Mouse (Mus musculus) neural tube, embryonic 11.5 days (tissue): ENCODE results near the gene Cemip. TPM values are rescaled to one million over a fixed set of nuclear protein-coding genes. Genes with fewer than 3 reads are reported as not detected.
"Not testable (repeated sequence)": the region's sequence is repeated elsewhere in the genome, so short reads cannot be mapped to it uniquely, and the experiment has no call there.

ENCODE experiments used
- ATAC-seq: fragments of 200-750 bp; cut with Nextera tagmentation; 2 replicates; pipeline ENCODE4 v1.8.0; 2017; ENCODE audit warnings: moderate number of reproducible peaks, mild to moderate bottlenecking, moderate TSS enrichment, moderate library complexity; ENCODE audit not compliant: insufficient read depth, low FRiP score, low TSS enrichment
- DNase-seq: peaks from one replicate; pipeline ENCODE4 v3.0.0-alpha.2; 2015; ENCODE audit warnings: low spot score
- H3K27ac ChIP-seq: fragments of 300-500 bp; sonication (generic); 2 replicates; pipeline ENCODE4 v1.5.1; 2014; ENCODE audit warnings: low read depth, mild to moderate bottlenecking, low read length
- H3K27me3 ChIP-seq: fragments of 300-500 bp; sonication (generic); 2 replicates; pipeline ENCODE4 v1.6.1; 2014; ENCODE audit warnings: mild to moderate bottlenecking, low read length, mixed read lengths; ENCODE audit not compliant: control insufficient read depth, insufficient read depth
- H3K36me3 ChIP-seq: fragments of 300-500 bp; sonication (generic); 2 replicates; pipeline ENCODE4 v1.6.1; 2014; ENCODE audit warnings: mild to moderate bottlenecking, low read length, moderate library complexity, mixed read lengths; ENCODE audit not compliant: control insufficient read depth, insufficient read depth
- H3K4me1 ChIP-seq: fragments of 300-500 bp; sonication (generic); 2 replicates; pipeline ENCODE4 v1.6.1; 2014; ENCODE audit warnings: low read length, mixed read lengths; ENCODE audit not compliant: control insufficient read depth, insufficient read depth
- H3K4me2 ChIP-seq: fragments of 300-500 bp; sonication (generic); 2 replicates; pipeline ENCODE4 v1.6.1; 2014; ENCODE audit warnings: low read depth, mild to moderate bottlenecking, moderate library complexity
- H3K4me3 ChIP-seq: fragments of 300-500 bp; sonication (generic); 2 replicates; pipeline ENCODE4 v1.5.1; 2014; ENCODE audit warnings: low read depth, low read length
- H3K9ac ChIP-seq: fragments of 300-500 bp; sonication (generic); 2 replicates; pipeline ENCODE4 v1.6.1; 2014; ENCODE audit warnings: mild to moderate bottlenecking, low read length
- H3K9me3 ChIP-seq: fragments of 300-500 bp; sonication (generic); 2 replicates; pipeline ENCODE4 v1.6.1; 2016; ENCODE audit warnings: low read length; ENCODE audit not compliant: control insufficient read depth
- WGBS: fragments of 180-500 bp; shearing (Covaris S2); extraction: QIAGEN DNeasy Blood & Tissue Kit; methylation state at CpG from one replicate; pipeline ENCODE4 v1.1.7; 2014; 5-methylcytosine and 5-hydroxymethylcytosine counted together
- polyA plus RNA-seq: library from polyadenylated mRNA; unstranded; fragments of >200 nt; fragmentation: Nextera tagmentation; extraction: Ambion mirVana; gene quantifications from 2 replicates; pipeline ENCODE4 v1.2.1, GENCODE M21; 2014

The Cemip gene
- polyA plus RNA-seq: 0.11 TPM in 1 of 2 replicates, not detected in the other

- Histone ChIP-seq H3K4me3 (peak within 1 kb of the TSS; percentile 40), H3K36me3 (no peaks in the 10 kb centered on the region), H3K27me3 (peaks cover 17% of the 10 kb centered on the region), H3K9ac (peak within 1 kb of the TSS; percentile 39; the same call in 1 of the 2 replicates), H3K4me2 (peak within 1 kb of the TSS; percentile 70), H3K27ac (no peak within 1 kb of the TSS), H3K9me3 (no peaks in the 10 kb centered on the region), H3K4me1 (peaks cover 5% of the 10 kb centered on the region)
- ATAC-seq (peak; percentile 89), DNase-seq (peak; percentile 90)
- under 1% methylated on average over 54 of the region's 54 CpGs for WGBS
Observed at GRCm38 (mm10) chr7:84086039-84086829, at the start of gene Cemip. Gene Cemip (minus strand): TSS chr7:84086502.

GRCm38 (mm10) chr7:84132704-84133103 is 46.4 kb upstream of the Cemip start:
- no peak overlapping the region for H3K4me2 ChIP-seq
- WGBS: 83% methylated on average over 1 of the region's 1 CpGs
- DNase-seq (no peak), ATAC-seq (no peak)
- H3K4me1 ChIP-seq: 0 out of 2 replicates have a peak, but pooled peaks cover 4% of the 10 kb centered on the region
- no peak overlapping the region for H3K27ac ChIP-seq
- H3K27me3 ChIP-seq: no peaks in the 10 kb centered on the region
- H3K4me3 ChIP-seq: no peak overlapping the region
- H3K9me3 ChIP-seq: no peaks in the 10 kb centered on the region
- no peak overlapping the region for H3K9ac ChIP-seq
- no peaks in the 10 kb centered on the region for H3K36me3 ChIP-seq

GRCm38 (mm10) chr7:84131736-84132135 is 45.4 kb upstream of the Cemip start:
- H3K27ac ChIP-seq: no peak overlapping the region
- H3K9ac ChIP-seq: no peak overlapping the region
- ATAC-seq (no peak), DNase-seq (no peak)
- no peaks in the 10 kb centered on the region for H3K9me3 ChIP-seq
- no peak overlapping the region for H3K4me3 ChIP-seq
- H3K4me2 ChIP-seq: no peak overlapping the region
- no peaks in the 10 kb centered on the region for H3K36me3 ChIP-seq
- H3K4me1 ChIP-seq: 0 out of 2 replicates have a peak, but pooled peaks cover 4% of the 10 kb centered on the region
- no peaks in the 10 kb centered on the region for H3K27me3 ChIP-seq
- 83% methylated on average over 4 of the region's 4 CpGs for WGBS

- WGBS: 83% methylated on average over 8 of the region's 8 CpGs
Observed at GRCm38 (mm10) chr7:84128661-84129060, 42.4 kb upstream of the Cemip start.

GRCm38 (mm10) chr7:84125730-84126129 is 39.4 kb upstream of the Cemip start:
- ATAC-seq (no peak), DNase-seq (no peak)
- 91% methylated on average over 1 of the region's 1 CpGs for WGBS
- no peak overlapping the region for H3K4me2 ChIP-seq
- H3K4me1 ChIP-seq: 0 out of 2 replicates have a peak, but pooled peaks cover 4% of the 10 kb centered on the region
- H3K9me3 ChIP-seq: no peaks in the 10 kb centered on the region
- H3K9ac ChIP-seq: no peak overlapping the region
- no peaks in the 10 kb centered on the region for H3K27me3 ChIP-seq
- H3K27ac ChIP-seq: no peak overlapping the region
- no peaks in the 10 kb centered on the region for H3K36me3 ChIP-seq
- no peak overlapping the region for H3K4me3 ChIP-seq

More at GRCm38 (mm10) chr7:84128661-84129060, 42.4 kb upstream of the Cemip start:
- H3K9me3 ChIP-seq: no peaks in the 10 kb centered on the region
- no peak overlapping the region for H3K4me2 ChIP-seq
- H3K27ac ChIP-seq: no peak overlapping the region
- H3K36me3 ChIP-seq: no peaks in the 10 kb centered on the region
- ATAC-seq: no peak
- no peak overlapping the region for H3K4me3 ChIP-seq
- no peak for DNase-seq
- H3K4me1 ChIP-seq: 0 out of 2 replicates have a peak, but pooled peaks cover 4% of the 10 kb centered on the region
- H3K9ac ChIP-seq: no peak overlapping the region
- H3K27me3 ChIP-seq: no peaks in the 10 kb centered on the region

- not testable (repeated sequence) for H3K27ac ChIP-seq, H3K4me2 ChIP-seq, H3K27me3 ChIP-seq, ATAC-seq, DNase-seq, H3K9ac ChIP-seq, H3K4me3 ChIP-seq, H3K9me3 ChIP-seq, H3K36me3 ChIP-seq
- WGBS: 84% methylated on average over 3 of the region's 4 CpGs
- peaks cover 18% of the 10 kb centered on the region for H3K4me1 ChIP-seq
Observed at GRCm38 (mm10) chr7:84123651-84124050, 37.3 kb upstream of the Cemip start.

GRCm38 (mm10) chr7:84121778-84122177 is 35.5 kb upstream of the Cemip start:
- Histone ChIP-seq H3K4me1 (peaks cover 19% of the 10 kb centered on the region), H3K9me3 (no peaks in the 10 kb centered on the region), H3K4me2 (no peak overlapping the region), H3K4me3 (no peak overlapping the region), H3K9ac (no peak overlapping the region), H3K27ac (no peak overlapping the region), H3K36me3 (no peaks in the 10 kb centered on the region), H3K27me3 (no peaks in the 10 kb centered on the region)
- 96% methylated on average over 3 of the region's 3 CpGs for WGBS
- ATAC-seq (no peak), DNase-seq (no peak)

- Histone ChIP-seq H3K27ac (no peak overlapping the region), H3K27me3 (no peaks in the 10 kb centered on the region), H3K9me3 (no peaks in the 10 kb centered on the region), H3K4me2 (no peak overlapping the region), H3K9ac (no peak overlapping the region), H3K36me3 (no peaks in the 10 kb centered on the region), H3K4me1 (peaks cover 19% of the 10 kb centered on the region), H3K4me3 (no peak overlapping the region)
- ATAC-seq: no peak
- WGBS: 65% methylated on average over 5 of the region's 5 CpGs
- no peak for DNase-seq
Observed at GRCm38 (mm10) chr7:84120142-84120760, 33.9 kb upstream of the Cemip start.
